Mouse (Mus musculus) heart, embryonic 15.5 days (tissue): ENCODE results near the gene Ick. TPM values are rescaled to one million over a fixed set of nuclear protein-coding genes. Genes with fewer than 3 reads are reported as not detected.
A peak's percentile ranks its signal among the peaks of the same experiment; 100 is the strongest.

Source experiments
- ATAC-seq: fragments of 200-750 bp; cut with Nextera tagmentation; replicated peaks from 2 replicates; pipeline ENCODE4 v1.8.0; 2017; ENCODE audit warnings: low read depth, moderate TSS enrichment; ENCODE audit not compliant: insufficient number of reproducible peaks, insufficient read depth, low FRiP score
- H3K27ac ChIP-seq: fragments of 300-500 bp; sonication (generic); 2 replicates; pipeline ENCODE4 v1.5.1; 2015; ENCODE audit warnings: mild to moderate bottlenecking, inconsistent platforms
- H3K27me3 ChIP-seq: fragments of 300-500 bp; sonication (generic); 2 replicates; pipeline ENCODE4 v1.6.1; 2015; ENCODE audit warnings: inconsistent platforms
- H3K36me3 ChIP-seq: fragments of 300-500 bp; sonication (generic); 2 replicates; pipeline ENCODE4 v1.6.1; 2015; ENCODE audit warnings: mild to moderate bottlenecking, inconsistent platforms
- H3K4me1 ChIP-seq: fragments of 300-500 bp; sonication (generic); replicated peaks from 2 replicates; pipeline ENCODE4 v1.6.1; 2015; ENCODE audit warnings: inconsistent platforms
- H3K4me2 ChIP-seq: fragments of 300-500 bp; sonication (generic); 2 replicates; pipeline ENCODE4 v1.6.1; 2015; ENCODE audit warnings: inconsistent platforms, mild to moderate bottlenecking, moderate library complexity
- H3K4me3 ChIP-seq: fragments of 300-500 bp; sonication (generic); 2 replicates; pipeline ENCODE4 v1.5.1; 2015; ENCODE audit warnings: mild to moderate bottlenecking, inconsistent platforms
- H3K9ac ChIP-seq: fragments of 300-500 bp; sonication (generic); 2 replicates; pipeline ENCODE4 v1.6.1; 2015; ENCODE audit warnings: mild to moderate bottlenecking, inconsistent platforms
- H3K9me3 ChIP-seq: fragments of 300-500 bp; sonication (generic); replicated peaks from 2 replicates; pipeline ENCODE4 v1.6.1; 2016; ENCODE audit warnings: inconsistent platforms
- WGBS: fragments of 180-500 bp; shearing (Covaris S2); methylation state at CpG from one replicate; pipeline ENCODE4 v1.1.7; 2015; ENCODE audit warnings: mixed read lengths; 5-methylcytosine and 5-hydroxymethylcytosine counted together
- polyA plus RNA-seq: library from polyadenylated mRNA; unstranded; fragments of >200 nt; fragmentation: Nextera tagmentation; extraction: Ambion mirVana; gene quantifications from 2 replicates; pipeline ENCODE4 v1.2.1, GENCODE M21; 2015

Gene Ick
- polyA plus RNA-seq, 1 experiment from 2014 or later = 13.4 TPM

DNA sequence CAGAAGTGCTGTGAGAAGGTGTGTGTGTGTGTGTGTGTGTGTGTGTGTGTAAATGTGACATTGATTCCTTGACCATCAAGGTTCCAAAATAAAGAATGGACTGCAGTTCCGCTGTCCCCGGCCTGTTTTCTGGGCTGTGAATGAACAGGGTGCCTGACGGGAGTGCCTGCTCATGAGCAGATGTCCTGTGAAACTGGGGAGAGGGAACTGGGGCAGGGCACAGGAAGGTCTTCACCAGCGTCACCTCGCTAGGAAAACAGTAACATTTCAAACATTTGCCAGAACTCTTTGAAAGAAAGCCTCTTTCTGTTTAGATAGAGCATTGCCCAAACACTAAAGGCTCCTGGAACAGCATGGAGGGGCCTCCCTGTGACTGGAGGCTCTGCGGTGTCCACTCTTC, 13.0 kb downstream of the Ick start:
- Histone ChIP-seq H3K9ac (no peak overlapping the region), H3K4me3 (no peak overlapping the region), H3K4me1 (peaks cover 32% of the 10 kb centered on the region), H3K4me2 (peak overlapping the region; percentile 12; the same call in 1 of the 2 replicates), H3K9me3 (no peaks in the 10 kb centered on the region), H3K36me3 (no peaks in the 10 kb centered on the region), H3K27me3 (no peaks in the 10 kb centered on the region), H3K27ac (peak overlapping the region; percentile 78)
- no peak for ATAC-seq
- 55% methylated on average over 6 of the region's 6 CpGs for WGBS

- peak overlapping the region; percentile 11; the same call in 1 of the 2 replicates for H3K27ac ChIP-seq
- H3K4me2 ChIP-seq = no peak overlapping the region
- H3K4me1 ChIP-seq = peaks cover 29% of the 10 kb centered on the region
- no peak overlapping the region for H3K4me3 ChIP-seq
- H3K36me3 ChIP-seq = no peaks in the 10 kb centered on the region
- H3K9me3 ChIP-seq = no peaks in the 10 kb centered on the region
- H3K27me3 ChIP-seq = no peaks in the 10 kb centered on the region
- ATAC-seq = no peak
- no peak overlapping the region for H3K9ac ChIP-seq
- 74% methylated on average over 7 of the region's 7 CpGs for WGBS
Observed at GRCm38 (mm10) chr9:78122939-78123712, 14.1 kb downstream of the Ick start.

- Histone ChIP-seq H3K9ac (no peak overlapping the region), H3K9me3 (no peaks in the 10 kb centered on the region), H3K36me3 (no peaks in the 10 kb centered on the region), H3K4me3 (no peak overlapping the region), H3K27me3 (no peaks in the 10 kb centered on the region), H3K4me2 (no peak overlapping the region), H3K27ac (no peak overlapping the region), H3K4me1 (peaks cover 29% of the 10 kb centered on the region)
- no peak for ATAC-seq
- 77% methylated on average over 6 of the region's 6 CpGs for WGBS
Observed at GRCm38 (mm10) chr9:78124297-78124696, 15.3 kb downstream of the Ick start.

DNA sequence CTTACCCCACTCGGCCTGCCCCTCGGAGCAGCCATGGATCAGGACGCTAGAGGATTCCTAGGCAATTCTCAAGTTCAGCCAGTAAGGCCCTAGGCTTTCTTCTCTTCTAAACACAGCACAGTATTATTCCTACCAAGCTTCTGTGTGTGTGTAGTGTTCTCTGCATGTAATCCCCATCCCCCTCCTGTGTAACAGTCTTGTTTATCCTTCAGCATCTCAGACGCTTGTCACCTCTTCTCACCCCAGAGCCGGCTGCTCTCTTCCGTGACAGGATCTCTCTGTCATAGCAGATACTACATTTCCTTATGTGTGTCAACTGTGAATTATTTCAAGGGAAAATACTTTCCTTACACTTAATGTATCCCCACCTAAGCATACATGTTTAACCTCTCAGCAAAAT, 17.0 kb downstream of the Ick start:
- Histone ChIP-seq H3K27ac (no peak overlapping the region), H3K9me3 (no peaks in the 10 kb centered on the region), H3K4me3 (no peak overlapping the region), H3K4me1 (peaks cover 23% of the 10 kb centered on the region), H3K36me3 (no peaks in the 10 kb centered on the region), H3K4me2 (no peak overlapping the region), H3K9ac (no peak overlapping the region), H3K27me3 (no peaks in the 10 kb centered on the region)
- 65% methylated on average over 6 of the region's 6 CpGs for WGBS
- ATAC-seq = no peak

DNA sequence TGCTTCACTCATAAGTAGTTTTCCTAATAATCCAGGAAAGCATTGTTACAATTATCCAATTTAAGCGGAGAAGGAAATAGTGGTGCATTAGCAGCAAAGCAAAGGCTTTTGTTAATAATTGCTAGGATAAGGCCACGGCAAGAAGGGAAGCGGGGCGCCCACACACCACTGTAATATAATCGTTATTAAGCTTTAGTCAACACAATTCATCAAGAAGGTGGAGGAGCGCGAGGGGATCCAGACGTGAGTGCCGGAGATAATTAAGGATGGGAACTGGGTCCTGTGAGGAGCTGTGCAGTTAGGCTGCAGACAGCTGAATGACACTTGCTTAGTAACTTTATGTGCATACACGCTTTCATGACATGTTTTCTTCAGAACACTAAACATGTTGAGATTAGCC, 17.7 kb downstream of the Ick start:
- H3K4me3 ChIP-seq = no peak overlapping the region
- H3K9me3 ChIP-seq = no peaks in the 10 kb centered on the region
- WGBS = 79% methylated on average over 10 of the region's 10 CpGs
- no peaks in the 10 kb centered on the region for H3K27me3 ChIP-seq
- no peak overlapping the region for H3K27ac ChIP-seq
- peaks cover 17% of the 10 kb centered on the region for H3K4me1 ChIP-seq
- H3K36me3 ChIP-seq = no peaks in the 10 kb centered on the region; the same call in 1 of the 2 replicates
- H3K4me2 ChIP-seq = no peak overlapping the region
- no peak for ATAC-seq
- H3K9ac ChIP-seq = no peak overlapping the region

GRCm38 (mm10) chr9:78135658-78136057, 26.7 kb downstream of the Ick start:
- Histone ChIP-seq H3K36me3 (peaks cover 33% of the 10 kb centered on the region), H3K4me1 (peaks cover 12% of the 10 kb centered on the region), H3K27ac (no peak overlapping the region), H3K9ac (no peak overlapping the region), H3K4me2 (no peak overlapping the region), H3K4me3 (no peak overlapping the region), H3K9me3 (no peaks in the 10 kb centered on the region), H3K27me3 (no peaks in the 10 kb centered on the region)
- no peak for ATAC-seq
- WGBS = 60% methylated on average over 7 of the region's 7 CpGs

GRCm38 (mm10) chr9:78138044-78138676, 29.2 kb downstream of the Ick start:
- 90% methylated on average over 9 of the region's 9 CpGs for WGBS
- Histone ChIP-seq H3K27ac (no peak overlapping the region), H3K27me3 (no peaks in the 10 kb centered on the region), H3K4me3 (no peak overlapping the region), H3K9ac (no peak overlapping the region), H3K4me2 (no peak overlapping the region), H3K4me1 (peaks cover 12% of the 10 kb centered on the region), H3K9me3 (no peaks in the 10 kb centered on the region), H3K36me3 (peaks cover 39% of the 10 kb centered on the region)
- no peak for ATAC-seq

- peaks cover 38% of the 10 kb centered on the region for H3K36me3 ChIP-seq
- no peaks in the 10 kb centered on the region for H3K9me3 ChIP-seq
- no peak overlapping the region for H3K9ac ChIP-seq
- H3K27ac ChIP-seq = peak overlapping the region; percentile 87
- H3K4me1 ChIP-seq = peaks cover 14% of the 10 kb centered on the region
- no peak overlapping the region for H3K4me3 ChIP-seq
- peak; percentile 82 for ATAC-seq
- WGBS = 47% methylated on average over 4 of the region's 4 CpGs
- peak overlapping the region; percentile 6; the same call in 1 of the 2 replicates for H3K4me2 ChIP-seq
- no peaks in the 10 kb centered on the region for H3K27me3 ChIP-seq
Observed at GRCm38 (mm10) chr9:78139463-78139862, 30.5 kb downstream of the Ick start.

GRCm38 (mm10) chr9:78146099-78146498, 37.1 kb downstream of the Ick start:
- ATAC-seq = no peak
- Histone ChIP-seq H3K9ac (no peak overlapping the region), H3K27me3 (no peaks in the 10 kb centered on the region), H3K4me2 (no peak overlapping the region), H3K4me3 (no peak overlapping the region), H3K4me1 (peaks cover 14% of the 10 kb centered on the region), H3K9me3 (no peaks in the 10 kb centered on the region), H3K36me3 (peaks cover 28% of the 10 kb centered on the region), H3K27ac (no peak overlapping the region)
- 61% methylated on average over 4 of the region's 4 CpGs for WGBS

DNA sequence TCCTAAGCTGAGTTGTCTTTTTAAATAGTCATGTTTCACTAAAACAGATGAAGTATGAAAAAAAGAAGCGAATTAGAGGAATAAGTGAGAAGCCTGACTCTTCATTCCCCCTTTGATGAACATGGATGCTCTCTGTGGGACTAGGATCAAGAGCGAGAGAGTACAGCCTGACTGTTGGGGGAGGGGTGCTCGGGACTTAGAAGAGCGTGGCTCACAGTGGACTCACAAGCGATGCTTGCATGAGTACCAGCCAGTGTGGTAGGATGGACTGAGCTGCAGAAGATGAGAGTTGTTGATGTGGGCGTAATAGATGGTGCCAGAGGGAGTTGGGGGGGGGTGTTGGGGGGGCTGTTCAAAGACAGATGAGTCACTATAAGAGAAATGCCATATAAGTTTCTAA, 37.6 kb downstream of the Ick start:
- WGBS = 83% methylated on average over 6 of the region's 6 CpGs
- Histone ChIP-seq H3K4me3 (no peak overlapping the region), H3K27me3 (no peaks in the 10 kb centered on the region), H3K9me3 (no peaks in the 10 kb centered on the region), H3K4me2 (no peak overlapping the region), H3K9ac (no peak overlapping the region), H3K4me1 (peaks cover 14% of the 10 kb centered on the region), H3K36me3 (peaks cover 22% of the 10 kb centered on the region), H3K27ac (no peak overlapping the region)
- ATAC-seq = no peak

GRCm38 (mm10) chr9:78148149-78148548, 39.2 kb downstream of the Ick start:
- Histone ChIP-seq H3K36me3 (peaks cover 15% of the 10 kb centered on the region; the same call in 1 of the 2 replicates), H3K4me3 (no peak overlapping the region), H3K27me3 (no peaks in the 10 kb centered on the region), H3K27ac (no peak overlapping the region), H3K9ac (no peak overlapping the region), H3K4me2 (no peak overlapping the region), H3K9me3 (no peaks in the 10 kb centered on the region), H3K4me1 (peaks cover 14% of the 10 kb centered on the region)
- WGBS = 76% methylated on average over 6 of the region's 6 CpGs
- no peak for ATAC-seq
